Mouse (Mus musculus): ENCODE data around the gene Cap1.

Gene Cap1

GRCm38 (mm10) chr4:122883294-122883693 is 2.6 kb downstream of the Cap1 start:
- TF ChIP-seq CTCF (conservative IDR thresholded peaks at IDR 0.05; ENCODE audit: low read length) (no peak), POU5F1 (IDR thresholded peaks at IDR 0.05; ENCODE audit: borderline replicate concordance, low read length) (no peak), NANOG (IDR thresholded peaks at IDR 0.05; ENCODE audit: borderline replicate concordance, low read length) (no peak)
- Histone ChIP-seq H3K36me3 (ENCODE audit: insufficient read depth, low read length) (0 out of 2 replicates have a peak, but pooled peaks cover 11% of the 10 kb centered on the region), H3K9me3 (ENCODE audit: low read length) (no peaks in the 10 kb centered on the region), H3K4me1 (replicated peaks; ENCODE audit: low read depth, low read length) (peaks cover 52% of the 10 kb centered on the region), H3K4me3 (replicated peaks; ENCODE audit: low read length) (no peak overlapping the region), H3K27me3 (ENCODE audit: insufficient read depth, low read length) (no peaks in the 10 kb centered on the region)

- Histone ChIP-seq H3K4me1 (replicated peaks; ENCODE audit: low read depth, low read length) (peaks cover 59% of the 10 kb centered on the region), H3K27me3 (ENCODE audit: insufficient read depth, low read length) (no peaks in the 10 kb centered on the region), H3K36me3 (ENCODE audit: insufficient read depth, low read length) (0 out of 2 replicates have a peak, but pooled peaks cover 11% of the 10 kb centered on the region), H3K4me3 (replicated peaks; ENCODE audit: low read length) (no peak overlapping the region), H3K9me3 (ENCODE audit: low read length) (no peaks in the 10 kb centered on the region)
- TF ChIP-seq CTCF (conservative IDR thresholded peaks at IDR 0.05; ENCODE audit: low read length), result no peak
- TF ChIP-seq POU5F1 (IDR thresholded peaks at IDR 0.05; ENCODE audit: borderline replicate concordance, low read length), result no peak
- TF ChIP-seq NANOG (IDR thresholded peaks at IDR 0.05; ENCODE audit: borderline replicate concordance, low read length), result no peak
Observed at GRCm38 (mm10) chr4:122882544-122882943, 3.3 kb downstream of the Cap1 start.

- H3K9me3 ChIP-seq (ENCODE audit: low read length), result no peaks in the 10 kb centered on the region
- TF ChIP-seq CTCF (conservative IDR thresholded peaks at IDR 0.05; ENCODE audit: low read length) (no peak), POU5F1 (IDR thresholded peaks at IDR 0.05; ENCODE audit: borderline replicate concordance, low read length) (no peak), NANOG (IDR thresholded peaks at IDR 0.05; ENCODE audit: borderline replicate concordance, low read length) (no peak)
- no peaks in the 10 kb centered on the region for H3K27me3 ChIP-seq (ENCODE audit: insufficient read depth, low read length)
- peaks cover 39% of the 10 kb centered on the region for H3K4me1 ChIP-seq (replicated peaks; ENCODE audit: low read depth, low read length)
- H3K4me3 ChIP-seq (replicated peaks; ENCODE audit: low read length), result no peak overlapping the region
- H3K36me3 ChIP-seq (ENCODE audit: insufficient read depth, low read length), result peaks cover 24% of the 10 kb centered on the region
Observed at GRCm38 (mm10) chr4:122878333-122879070, 7.4 kb downstream of the Cap1 start.

- Histone ChIP-seq H3K4me3 (replicated peaks; ENCODE audit: low read length) (no peak overlapping the region), H3K4me1 (replicated peaks; ENCODE audit: low read depth, low read length) (peaks cover 21% of the 10 kb centered on the region), H3K36me3 (ENCODE audit: insufficient read depth, low read length) (peaks cover 61% of the 10 kb centered on the region), H3K9me3 (ENCODE audit: low read length) (no peaks in the 10 kb centered on the region), H3K27me3 (ENCODE audit: insufficient read depth, low read length) (no peaks in the 10 kb centered on the region)
- TF ChIP-seq POU5F1 (IDR thresholded peaks at IDR 0.05; ENCODE audit: borderline replicate concordance, low read length), result no peak
- TF ChIP-seq CTCF (conservative IDR thresholded peaks at IDR 0.05; ENCODE audit: low read length), result no peak
- TF ChIP-seq NANOG (IDR thresholded peaks at IDR 0.05; ENCODE audit: borderline replicate concordance, low read length), result no peak
Observed at GRCm38 (mm10) chr4:122873512-122873911, 12.3 kb downstream of the Cap1 start.

- peaks cover 67% of the 10 kb centered on the region for H3K36me3 ChIP-seq (ENCODE audit: insufficient read depth, low read length)
- no peaks in the 10 kb centered on the region for H3K27me3 ChIP-seq (ENCODE audit: insufficient read depth, low read length)
- peaks cover 16% of the 10 kb centered on the region for H3K4me1 ChIP-seq (replicated peaks; ENCODE audit: low read depth, low read length)
- H3K9me3 ChIP-seq (ENCODE audit: low read length), result no peaks in the 10 kb centered on the region
- no peak for TF ChIP-seq CTCF (conservative IDR thresholded peaks at IDR 0.05; ENCODE audit: low read length)
- no peak for TF ChIP-seq POU5F1 (IDR thresholded peaks at IDR 0.05; ENCODE audit: borderline replicate concordance, low read length)
- TF ChIP-seq NANOG (IDR thresholded peaks at IDR 0.05; ENCODE audit: borderline replicate concordance, low read length), result no peak
- no peak overlapping the region for H3K4me3 ChIP-seq (replicated peaks; ENCODE audit: low read length)
Observed at GRCm38 (mm10) chr4:122873003-122873402, 12.9 kb downstream of the Cap1 start.

GRCm38 (mm10) chr4:122871989-122872388 is 13.9 kb downstream of the Cap1 start:
- no peak overlapping the region for H3K4me3 ChIP-seq (replicated peaks; ENCODE audit: low read length)
- peaks cover 12% of the 10 kb centered on the region for H3K4me1 ChIP-seq (replicated peaks; ENCODE audit: low read depth, low read length)
- no peaks in the 10 kb centered on the region for H3K27me3 ChIP-seq (ENCODE audit: insufficient read depth, low read length)
- TF ChIP-seq POU5F1 (IDR thresholded peaks at IDR 0.05; ENCODE audit: borderline replicate concordance, low read length), result no peak
- TF ChIP-seq NANOG (IDR thresholded peaks at IDR 0.05; ENCODE audit: borderline replicate concordance, low read length), result no peak
- TF ChIP-seq CTCF (conservative IDR thresholded peaks at IDR 0.05; ENCODE audit: low read length), result no peak
- no peaks in the 10 kb centered on the region for H3K9me3 ChIP-seq (ENCODE audit: low read length)
- peaks cover 77% of the 10 kb centered on the region for H3K36me3 ChIP-seq (ENCODE audit: insufficient read depth, low read length)

- H3K4me3 ChIP-seq (replicated peaks; ENCODE audit: low read length), result no peak overlapping the region
- peaks cover 12% of the 10 kb centered on the region for H3K4me1 ChIP-seq (replicated peaks; ENCODE audit: low read depth, low read length)
- TF ChIP-seq CTCF (conservative IDR thresholded peaks at IDR 0.05; ENCODE audit: low read length), result no peak
- TF ChIP-seq NANOG (IDR thresholded peaks at IDR 0.05; ENCODE audit: borderline replicate concordance, low read length), result no peak
- no peak for TF ChIP-seq POU5F1 (IDR thresholded peaks at IDR 0.05; ENCODE audit: borderline replicate concordance, low read length)
- no peaks in the 10 kb centered on the region for H3K9me3 ChIP-seq (ENCODE audit: low read length)
- no peaks in the 10 kb centered on the region for H3K27me3 ChIP-seq (ENCODE audit: insufficient read depth, low read length)
- peaks cover 83% of the 10 kb centered on the region for H3K36me3 ChIP-seq (ENCODE audit: insufficient read depth, low read length)
Observed at GRCm38 (mm10) chr4:122871269-122871668, 14.6 kb downstream of the Cap1 start.

- TF ChIP-seq POU5F1 (IDR thresholded peaks at IDR 0.05; ENCODE audit: borderline replicate concordance, low read length) (no peak), CTCF (conservative IDR thresholded peaks at IDR 0.05; ENCODE audit: low read length) (no peak), NANOG (IDR thresholded peaks at IDR 0.05; ENCODE audit: borderline replicate concordance, low read length) (no peak)
Observed at GRCm38 (mm10) chr4:122870741-122871140, 15.1 kb downstream of the Cap1 start.

More at GRCm38 (mm10) chr4:122870741-122871140, 15.1 kb downstream of the Cap1 start:
- Histone ChIP-seq H3K4me3 (replicated peaks; ENCODE audit: low read length) (no peak overlapping the region), H3K36me3 (ENCODE audit: insufficient read depth, low read length) (peaks cover 84% of the 10 kb centered on the region), H3K4me1 (replicated peaks; ENCODE audit: low read depth, low read length) (peaks cover 12% of the 10 kb centered on the region), H3K9me3 (ENCODE audit: low read length) (no peaks in the 10 kb centered on the region), H3K27me3 (ENCODE audit: insufficient read depth, low read length) (no peaks in the 10 kb centered on the region)

Measured in E14TG2a.4 (cell line).